Mouse (Mus musculus) kidney, adult 2 months (tissue): ENCODE measurements at regions not wholly inside any gene's neighbourhood (a gene's known extent, or its start where the extent isn't known, plus 50 kb on each side); places are given as distances from the start of the nearest gene placed in this dataset.

Source experiments
- CTCF ChIP-seq: fragments of 200-500 bp; conservative IDR thresholded peaks from 2 replicates; pipeline ENCODE4 v1.5.1; 2011; ENCODE audit warnings: low read depth, mild to moderate bottlenecking, control low read depth, low read length, moderate library complexity, mixed read lengths; ENCODE audit not compliant: insufficient read depth, insufficient read length
- POLR2A ChIP-seq: fragments of 200-500 bp; IDR thresholded peaks from one replicate; pipeline ENCODE4 v1.6.1; 2011; ENCODE audit warnings: low read depth, low read length, control low read depth

DNA sequence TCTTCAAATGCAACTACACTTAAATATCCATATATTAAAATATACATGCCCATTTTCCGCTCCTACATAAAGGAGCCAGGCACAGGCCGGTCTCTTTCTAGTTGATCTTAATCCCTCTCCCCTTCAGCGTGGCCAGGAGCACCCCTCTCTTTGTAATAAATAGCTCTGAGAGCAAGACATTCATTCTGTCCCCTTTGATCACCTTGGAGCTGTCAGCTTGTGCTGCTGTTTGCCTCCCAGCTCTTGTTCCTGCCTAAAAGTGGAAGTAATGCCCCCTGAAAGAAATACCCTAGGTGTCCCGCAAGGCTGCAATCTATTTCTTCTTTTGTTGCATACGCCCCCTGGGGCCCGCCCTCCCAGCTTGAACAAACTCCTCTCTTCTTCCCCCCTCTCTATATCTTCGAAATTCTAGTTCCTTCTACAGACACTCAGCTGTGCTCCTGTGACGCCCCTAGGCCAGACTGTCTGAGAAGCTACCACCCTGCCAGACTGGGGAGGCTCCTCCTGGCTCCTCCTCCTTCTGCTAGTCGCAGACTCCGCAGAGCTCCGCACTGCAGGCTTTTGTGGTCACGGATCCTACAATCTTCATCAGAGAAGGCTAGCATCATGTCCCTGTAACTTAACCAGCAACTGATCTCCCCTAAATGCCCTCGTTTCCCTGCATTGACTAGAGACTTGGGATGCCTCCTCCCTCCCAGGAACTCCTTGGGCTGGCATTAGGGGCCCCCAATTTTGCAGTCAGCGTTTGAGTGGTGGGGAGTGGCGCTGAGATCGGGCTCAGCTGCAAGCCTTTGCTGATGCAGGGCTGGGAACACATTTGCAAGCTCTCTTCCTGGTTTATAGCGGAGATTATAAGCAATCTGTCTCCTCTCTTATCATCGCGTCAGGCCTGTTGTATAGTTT, 516.8 kb downstream of the Nyap2 start:
- no peak for TF ChIP-seq CTCF
- TF ChIP-seq POLR2A, result no peak
